8 mouse cellular contexts compared by ENCODE assay signal in the genomic region with DNA sequence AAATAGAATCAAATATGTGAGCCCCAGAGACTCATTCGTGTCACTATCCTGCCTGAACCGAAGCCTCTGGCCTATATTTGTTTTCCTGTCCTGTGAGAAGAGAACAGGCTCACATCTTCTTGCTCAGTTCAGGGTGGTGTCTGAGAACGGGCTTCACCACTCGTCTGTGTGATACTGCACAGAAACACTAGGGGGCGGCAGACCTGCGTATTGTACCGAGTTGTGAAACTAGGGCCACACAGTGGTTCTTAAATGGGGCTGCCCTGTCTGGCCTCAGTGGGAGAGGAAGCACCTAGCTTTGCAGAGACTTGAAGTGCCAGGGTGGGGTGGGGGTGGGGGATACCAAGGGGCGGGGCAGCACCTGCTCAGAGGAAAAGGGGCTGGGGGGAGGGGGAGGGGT. TPM values are rescaled to one million over a fixed set of nuclear protein-coding genes. Genes with fewer than 3 reads are reported as not detected.
DNase-seq lines count a peak whose midpoint lies in the region; ATAC-seq lines count a peak whose summit lies in the region.

No protein-coding gene starts in this region.

- intact Hi-C loops in gastrocnemius, postnatal 36 days (cut with DNase I), result loop anchor here (1.0 to 5.0 kb wide), 2 partner anchors 262 to 426 kb away; no protein-coding TSS in a partner anchor
- intact Hi-C loops in left cerebral cortex, postnatal 36 days (cut with DNase I), result loop anchor here (1.0 kb wide), 1 partner anchor 262 kb away; no protein-coding TSS in a partner anchor

- no peaks in the 10 kb centered on the region for H3K9me3 ChIP-seq in midbrain, embryonic 11.5 days (ENCODE audit: control insufficient read depth, low read length)
- no peaks in the 10 kb centered on the region for H3K9me3 ChIP-seq in midbrain, embryonic 15.5 days
- H3K9me3 ChIP-seq in midbrain, embryonic 14.5 days (ENCODE audit: control insufficient read depth, low read length), result no peaks in the 10 kb centered on the region

- no peaks in the 10 kb centered on the region for H3K27me3 ChIP-seq in midbrain, embryonic 11.5 days (ENCODE audit: control insufficient read depth, insufficient read depth, low read length)
- H3K27me3 ChIP-seq in midbrain, embryonic 15.5 days (replicated peaks), result no peaks in the 10 kb centered on the region
- no peaks in the 10 kb centered on the region for H3K27me3 ChIP-seq in midbrain, embryonic 14.5 days (ENCODE audit: control insufficient read depth, insufficient read depth, low read length)

- no peak overlapping the region for H3K9ac ChIP-seq in midbrain, embryonic 11.5 days (ENCODE audit: low read length)
- H3K9ac ChIP-seq in midbrain, embryonic 15.5 days, result no peak overlapping the region
- no peak overlapping the region for H3K9ac ChIP-seq in midbrain, embryonic 14.5 days (replicated peaks; ENCODE audit: low read length)

- peak; percentile 57; the same call in 1 of the 2 replicates for ATAC-seq in midbrain, embryonic 11.5 days (ENCODE audit: low FRiP score)
- no peak for ATAC-seq in midbrain, embryonic 15.5 days (replicated peaks)
- peak; percentile 27; the same call in 1 of the 2 replicates for ATAC-seq in midbrain, embryonic 14.5 days (ENCODE audit: low FRiP score, low TSS enrichment)

- WGBS in midbrain, embryonic 11.5 days, result 11% methylated on average over 8 of the region's 8 CpGs
- WGBS in midbrain, embryonic 15.5 days, result 9% methylated on average over 8 of the region's 8 CpGs
- WGBS in midbrain, embryonic 14.5 days, result 9% methylated on average over 8 of the region's 8 CpGs

- no peaks in the 10 kb centered on the region for H3K36me3 ChIP-seq in midbrain, embryonic 11.5 days (ENCODE audit: control insufficient read depth, insufficient read depth, low read length)
- no peaks in the 10 kb centered on the region for H3K36me3 ChIP-seq in midbrain, embryonic 15.5 days (replicated peaks)
- no peaks in the 10 kb centered on the region for H3K36me3 ChIP-seq in midbrain, embryonic 14.5 days (ENCODE audit: control insufficient read depth, insufficient read depth, low read length)

- no peak overlapping the region for H3K4me3 ChIP-seq in midbrain, embryonic 11.5 days (ENCODE audit: low read depth, low read length)
- H3K4me3 ChIP-seq in midbrain, embryonic 15.5 days, result no peak overlapping the region
- H3K4me3 ChIP-seq in midbrain, embryonic 14.5 days (replicated peaks; ENCODE audit: low read depth, low read length), result no peak overlapping the region

- no peak overlapping the region for H3K4me2 ChIP-seq in midbrain, embryonic 11.5 days
- H3K4me2 ChIP-seq in midbrain, embryonic 15.5 days, result no peak overlapping the region
- H3K4me2 ChIP-seq in midbrain, embryonic 14.5 days (ENCODE audit: low read length), result no peak overlapping the region

- DNase-seq in midbrain, embryonic 11.5 days (ENCODE audit: low spot score, missing footprints), result peak; percentile 96
- peak; percentile 92 for DNase-seq in embryo, embryonic 10.5 days (ENCODE audit: low spot score)
- peak; percentile 79 to 85 for DNase-seq in gastrocnemius, postnatal 36 days
- peak; percentile 61 for DNase-seq in kidney, adult 11 months
- DNase-seq in left cerebral cortex, postnatal 36 days (ENCODE audit: low spot score in 2 of 2), result peak; percentile 62 to 78
- DNase-seq in midbrain, embryonic 14.5 days, result peak; percentile 87
- peak; percentile 57 to 86 for DNase-seq in spleen, postnatal 10 days (ENCODE audit: low spot score in 2 of 2)

- no peaks in the 10 kb centered on the region for H3K4me1 ChIP-seq in midbrain, embryonic 11.5 days (ENCODE audit: control insufficient read depth, insufficient read depth, low read length)
- H3K4me1 ChIP-seq in midbrain, embryonic 15.5 days, result no peaks in the 10 kb centered on the region
- no peaks in the 10 kb centered on the region for H3K4me1 ChIP-seq in midbrain, embryonic 14.5 days (ENCODE audit: control insufficient read depth, insufficient read depth, low read length)

- H3K27ac ChIP-seq in midbrain, embryonic 11.5 days (ENCODE audit: low read depth, low read length), result no peak overlapping the region
- no peak overlapping the region for H3K27ac ChIP-seq in midbrain, embryonic 15.5 days
- no peak overlapping the region for H3K27ac ChIP-seq in midbrain, embryonic 14.5 days (replicated peaks; ENCODE audit: low read depth, low read length)

RNA-seq across cellular contexts. Expression of a gene that starts 42.5 kb away (rescaled TPM):
- polyA plus RNA-seq in midbrain, embryonic 11.5 days (2014; fragmentation: Nextera tagmentation; extraction: Ambion mirVana), result 0.15 and 0.27 TPM in 2 replicates
- polyA plus RNA-seq in midbrain, embryonic 15.5 days (2015; fragmentation: Nextera tagmentation; extraction: Ambion mirVana), result 0.50 and 0.56 TPM in 2 replicates
- total RNA-seq in gastrocnemius, postnatal 36 days (2021), result under 1 TPM; 0.23 to 0.42 TPM
- not detected for total RNA-seq in left cerebral cortex, postnatal 36 days (2021)
- 0.22 and 0.45 TPM in 2 replicates for polyA plus RNA-seq in midbrain, embryonic 14.5 days (2014; fragmentation: Nextera tagmentation; extraction: Ambion mirVana)
